Mouse (Mus musculus) fat pad, adult 2 months (tissue): Measurements from ENCODE around the gene Emp2.

Source experiments
- DNase-seq: peaks from one replicate; pipeline ENCODE4 v3.0.0-alpha.2; 2011; ENCODE audit warnings: low read depth, low spot score; ENCODE audit errors: extremely low read depth

The Emp2 gene

DNA sequence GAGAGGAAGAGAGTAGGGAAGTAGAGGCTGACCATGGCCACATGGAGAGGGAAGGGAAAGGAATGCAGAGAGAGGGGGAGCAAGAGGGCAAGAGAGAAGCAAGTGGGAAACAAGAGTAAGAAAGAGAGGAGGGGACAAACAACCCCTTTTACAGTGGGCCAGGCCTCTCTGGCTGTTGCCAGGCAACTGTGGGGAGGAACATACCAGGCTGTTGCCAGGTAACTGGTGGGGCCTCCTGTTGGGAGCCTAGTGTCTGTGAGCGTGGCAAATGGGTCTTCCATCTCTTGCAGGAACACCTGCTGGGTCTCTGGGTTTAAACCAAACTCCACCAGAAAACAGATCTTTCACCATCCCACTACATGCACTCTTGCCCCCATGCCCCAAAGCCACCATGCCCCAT is 59.8 kb downstream of the Emp2 start:
- no peak for DNase-seq

DNA sequence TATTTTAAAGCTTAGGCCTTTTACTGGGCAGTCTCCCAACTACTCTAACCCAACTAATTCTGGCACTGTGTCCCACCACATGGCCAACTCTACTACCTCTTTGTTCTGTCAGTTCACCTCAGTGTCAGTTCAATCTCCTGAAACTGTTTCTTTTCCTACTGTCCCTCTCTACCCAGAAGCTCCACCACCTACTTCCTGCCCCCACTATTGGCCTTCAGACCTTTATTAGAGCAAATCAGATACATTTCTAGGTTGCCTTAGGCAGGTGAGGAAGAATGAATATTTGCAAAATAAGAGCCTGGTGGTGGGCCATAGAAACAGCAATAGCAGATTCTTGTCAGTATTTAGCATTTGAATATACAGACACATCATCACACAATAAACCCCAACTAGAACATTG is 77.2 kb downstream of the Emp2 start:
- no peak for DNase-seq
